9 mouse cellular contexts compared by ENCODE assay signal in genomic region chr11:102762248-102762647, GRCm38 (mm10). TPM values are rescaled to one million over a fixed set of nuclear protein-coding genes. Genes with fewer than 3 reads are reported as not detected.
DNase-seq lines count a peak whose midpoint lies in the region; ATAC-seq and TF ChIP-seq lines count a peak whose summit lies in the region.
"Had no signal": no experiment of that assay in that cellular context is flagged by ENCODE, and none has a peak within 500 bp of the region (broad histone marks: within the 10 kb centered on the region; RNA-seq: fewer than 3 reads in every experiment).

No protein-coding gene starts in this region.

- peak overlapping the region; percentile 65 for H3K4me2 ChIP-seq in liver, embryonic 14.5 days (ENCODE audit: low read depth)

- no peak overlapping the region for H3K9ac ChIP-seq in liver, embryonic 14.5 days (replicated peaks)

- ATAC-seq in liver, embryonic 14.5 days (ENCODE audit: insufficient read depth): no peak
- ATAC-seq in frontal cortex, adult (ENCODE audit: low TSS enrichment): no peak

- H3K4me3 ChIP-seq in gastrocnemius, adult 2 months: peak overlapping the region; percentile 82
- no peak overlapping the region for H3K4me3 ChIP-seq in liver, embryonic 14.5 days (ENCODE audit: insufficient read depth in 1 of 2, low read depth in 2 of 2, low read length in 2 of 2)

- no peaks in the 10 kb centered on the region for H3K9me3 ChIP-seq in liver, embryonic 14.5 days (ENCODE audit: control insufficient read depth, low read length)

- no peak overlapping the region for H3K27ac ChIP-seq in gastrocnemius, adult 2 months
- no peak overlapping the region for H3K27ac ChIP-seq in liver, embryonic 14.5 days

- intact Hi-C loops in gastrocnemius, adult 2 months (cut with DNase I): no loop called here

- TF ChIP-seq EP300 in liver, embryonic 14.5 days (IDR thresholded peaks at IDR 0.05; ENCODE audit: low read depth): no peak

- H3K36me3 ChIP-seq in liver, embryonic 14.5 days (replicated peaks; ENCODE audit: control insufficient read depth, insufficient read depth, low read depth): no peaks in the 10 kb centered on the region

- H3K4me1 ChIP-seq in liver, embryonic 14.5 days (replicated peaks; ENCODE audit: control insufficient read depth in 2 of 2, insufficient read depth in 2 of 2, low read length in 1 of 2): no peaks in the 10 kb centered on the region

- no peak for TF ChIP-seq CTCF in gastrocnemius, adult 2 months (IDR thresholded peaks at IDR 0.05)
- no peak for TF ChIP-seq CTCF in liver, embryonic 14.5 days (IDR thresholded peaks at IDR 0.05; ENCODE audit: low read depth)

- no peak for DNase-seq in gastrocnemius, adult 2 months
- no peak for DNase-seq in gastrocnemius, postnatal 25 days
- DNase-seq in thymus, postnatal 14 days: peak; percentile 34
- no peak for DNase-seq in thymus, postnatal 25 days
- no peak for DNase-seq in liver, embryonic 14.5 days (ENCODE audit: low read depth in 3 of 3, low spot score in 3 of 3)
- no peak for DNase-seq in spleen, adult 12 weeks (ENCODE audit: low spot score)
- DNase-seq in spleen, adult 18-20 months: no peak

- WGBS in liver, embryonic 14.5 days (ENCODE audit: insufficient replicate concordance): 12% methylated on average over 15 of the region's 15 CpGs

- peaks cover 31% of the 10 kb centered on the region for H3K27me3 ChIP-seq in liver, embryonic 14.5 days (ENCODE audit: control insufficient read depth, insufficient read depth, low read length)

RNA-seq across cellular contexts. Expression of gene Adam11, which starts 1.0 kb away (rescaled TPM):
- under 1 TPM; 0.33 to 0.67 TPM for total RNA-seq in gastrocnemius, adult 2 months (2021)
- total RNA-seq in gastrocnemius, postnatal 25 days (2021): under 1 TPM; 0.29 to 0.77 TPM
- polyA plus RNA-seq in liver, embryonic 14.5 days (2012; rRNA removed): 0.30 TPM in 2 replicates
- polyA plus RNA-seq in liver, embryonic 14.5 days (2014; fragmentation: Nextera tagmentation; extraction: Ambion mirVana): 0.04 and 0.06 TPM in 2 replicates
- total RNA-seq: neutrophil, adult 5-6 weeks had no signal

RNA-seq across cellular contexts. Expression of gene Gjc1, which starts 57.3 kb away (rescaled TPM):
- total RNA-seq in gastrocnemius, adult 2 months (2021): 1 to 10 TPM; 4.4 to 6.4 TPM
- total RNA-seq in gastrocnemius, postnatal 25 days (2021): 1 to 10 TPM; 5.2 to 7.3 TPM
- polyA plus RNA-seq in liver, embryonic 14.5 days (2012; rRNA removed): 1.2 and 1.7 TPM in 2 replicates
- 1.1 and 1.5 TPM in 2 replicates for polyA plus RNA-seq in liver, embryonic 14.5 days (2014; fragmentation: Nextera tagmentation; extraction: Ambion mirVana)
- total RNA-seq: neutrophil, adult 5-6 weeks had no signal
